In the genomic region with DNA sequence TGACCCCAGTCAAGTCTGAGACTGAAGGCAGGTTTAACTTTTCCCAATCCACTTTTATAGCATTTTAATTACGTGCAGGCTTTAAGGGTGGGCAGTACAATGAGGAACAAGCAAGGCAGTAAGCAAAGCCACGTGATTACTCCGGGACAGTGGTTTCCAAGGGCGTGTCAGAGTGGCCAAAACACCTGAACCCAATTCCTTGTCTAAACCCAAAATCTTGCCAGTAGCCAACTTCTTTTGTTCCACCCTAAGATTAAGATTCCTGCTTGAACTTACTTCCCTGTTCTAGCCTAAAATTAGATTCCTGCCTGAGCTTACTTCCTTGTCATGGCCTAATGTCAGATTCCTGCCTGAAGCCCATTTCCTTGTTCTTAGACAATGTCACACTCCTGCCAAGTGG, we compare ENCODE assay signal across 25 mouse cellular contexts. TPM values are rescaled to one million over a fixed set of nuclear protein-coding genes. Genes with fewer than 3 reads are reported as not detected.
A peak's percentile ranks its signal among the peaks of the same experiment; 100 is the strongest.
DNase-seq lines count a peak whose midpoint lies in the region; ATAC-seq and TF ChIP-seq lines count a peak whose summit lies in the region.
"Had no signal": no experiment of that assay in that cellular context is flagged by ENCODE, and none has a peak within 500 bp of the region (broad histone marks: within the 10 kb centered on the region; RNA-seq: fewer than 3 reads in every experiment).

No protein-coding gene starts in this region.

- ATAC-seq in stomach, embryonic 15.5 days (ENCODE audit: insufficient read depth, low FRiP score, low read depth), result no peak
- ATAC-seq: forebrain, embryonic 15.5 days; hindbrain, postnatal 0 days; liver, postnatal 0 days; Patski had no signal

- intact Hi-C loops in heart, adult 2 months (cut with DNase I), result no loop called here
- intact Hi-C loops in heart, postnatal 36 days (cut with DNase I), result loop anchor here (2.0 kb wide), 1 partner anchor 27 kb away; a partner anchor contains a TSS

- H3K9me3 ChIP-seq in stomach, embryonic 15.5 days, result no peaks in the 10 kb centered on the region
- H3K9me3 ChIP-seq: embryonic facial prominence, embryonic 15.5 days; forebrain, embryonic 15.5 days; limb, embryonic 12.5 days; megakaryocyte, embryonic 14.5 days had no signal

- TF ChIP-seq POLR2A in heart, adult 2 months (IDR thresholded peaks at IDR 0.05; ENCODE audit: insufficient read depth, low read depth, low read length), result no peak

- TF ChIP-seq EP300 in heart, adult 2 months (IDR thresholded peaks at IDR 0.05; ENCODE audit: insufficient read depth, low read depth, low read length), result peak; percentile 43; the same call in 1 of the 2 replicates

- H3K4me3 ChIP-seq in heart, adult 2 months, result no peak overlapping the region
- H3K4me3 ChIP-seq in brown adipose tissue, adult 24 weeks (ENCODE audit: insufficient read depth, low read depth, low read length), result no peak overlapping the region
- no peak overlapping the region for H3K4me3 ChIP-seq in stomach, embryonic 15.5 days (replicated peaks)
- H3K4me3 ChIP-seq: embryonic facial prominence, embryonic 15.5 days; forebrain, embryonic 15.5 days; limb, embryonic 12.5 days; megakaryocyte, embryonic 14.5 days had no signal

- WGBS in heart, adult 2 months, result 47% methylated on average over 4 of the region's 4 CpGs
- WGBS in stomach, embryonic 15.5 days, result 61% methylated on average over 4 of the region's 4 CpGs

- H3K9ac ChIP-seq in heart, adult 2 months (ENCODE audit: low read depth, low read length), result no peak overlapping the region
- H3K9ac ChIP-seq in stomach, embryonic 15.5 days, result no peak overlapping the region
- H3K9ac ChIP-seq: embryonic facial prominence, embryonic 15.5 days; forebrain, embryonic 15.5 days; limb, embryonic 12.5 days; liver, postnatal 0 days had no signal

- peaks cover 3% of the 10 kb centered on the region; the same call in 1 of the 2 replicates for H3K36me3 ChIP-seq in heart, adult 2 months (ENCODE audit: control insufficient read depth, insufficient read depth, low read length)
- H3K36me3 ChIP-seq in stomach, embryonic 15.5 days, result no peaks in the 10 kb centered on the region
- H3K36me3 ChIP-seq: embryonic facial prominence, embryonic 15.5 days; forebrain, embryonic 15.5 days; limb, embryonic 12.5 days had no signal

- no peak for DNase-seq in heart, adult 2 months
- no peak for DNase-seq in heart, postnatal 36 days
- DNase-seq in lung, adult 18-20 months, result peak; percentile 51 to 74
- no peak for DNase-seq in lung, postnatal 14 days
- DNase-seq in adrenal gland, postnatal 4 days (ENCODE audit: low spot score in 2 of 2), result no peak
- no peak for DNase-seq in urinary bladder, adult 2 months (ENCODE audit: low spot score)
- DNase-seq: cerebellum, adult 8-10 months; cerebellum, postnatal 36 days; embryo, embryonic 11 days; gastrocnemius, postnatal 14 days; kidney, adult 18-20 months; liver, postnatal 0 days; midbrain, embryonic 14.5 days; thymus, adult 18-20 months; thymus, postnatal 36 days had no signal

- no peaks in the 10 kb centered on the region for H3K79me2 ChIP-seq in heart, adult 2 months (replicated peaks; ENCODE audit: control insufficient read depth, insufficient read depth, low read length)

- no peaks in the 10 kb centered on the region for H3K27me3 ChIP-seq in heart, adult 2 months (ENCODE audit: control insufficient read depth, insufficient read depth, low read length)
- no peaks in the 10 kb centered on the region for H3K27me3 ChIP-seq in stomach, embryonic 15.5 days (replicated peaks)
- H3K27me3 ChIP-seq: embryonic facial prominence, embryonic 15.5 days; forebrain, embryonic 15.5 days; limb, embryonic 12.5 days; Patski had no signal

- no peak overlapping the region for H3K4me2 ChIP-seq in stomach, embryonic 15.5 days
- H3K4me2 ChIP-seq: embryonic facial prominence, embryonic 15.5 days; forebrain, embryonic 15.5 days; limb, embryonic 12.5 days; liver, embryonic 11.5 days had no signal

- H3K27ac ChIP-seq in heart, adult 2 months, result peak overlapping the region; percentile 49
- H3K27ac ChIP-seq in brown adipose tissue, adult 24 weeks (replicated peaks; ENCODE audit: low read depth, low read length), result peak overlapping the region; percentile 82
- H3K27ac ChIP-seq in stomach, embryonic 15.5 days, result 0 out of 2 replicates have a peak overlapping the region, but pooled peaks have one; percentile 16
- H3K27ac ChIP-seq: forebrain, embryonic 15.5 days; hindbrain, postnatal 0 days; limb, embryonic 12.5 days had no signal

- H3K4me1 ChIP-seq in heart, adult 2 months (ENCODE audit: control insufficient read depth, insufficient read depth, low read length), result peaks cover 7% of the 10 kb centered on the region
- peaks cover 5% of the 10 kb centered on the region; the same call in 1 of the 2 replicates for H3K4me1 ChIP-seq in brown adipose tissue, adult 24 weeks (ENCODE audit: control insufficient read depth, insufficient read depth, insufficient read length, low read length)
- no peaks in the 10 kb centered on the region for H3K4me1 ChIP-seq in stomach, embryonic 15.5 days
- H3K4me1 ChIP-seq: embryonic facial prominence, embryonic 15.5 days; forebrain, embryonic 15.5 days; limb, embryonic 12.5 days; megakaryocyte, embryonic 14.5 days had no signal

- TF ChIP-seq CTCF in heart, adult 2 months (IDR thresholded peaks at IDR 0.05), result no peak

RNA-seq across cellular contexts. Expression of a gene that starts 14.6 kb away (rescaled TPM):
- total RNA-seq in heart, adult 2 months (2021), result 10 to 100 TPM; 24.5 to 31.4 TPM
- 0.57 and 1.4 TPM in 2 replicates for polyA plus RNA-seq in heart, adult 2 months (2012; rRNA removed)
- total RNA-seq in heart, postnatal 36 days (2021), result 10 to 100 TPM; 22.1 to 34.1 TPM
- polyA plus RNA-seq in brown adipose tissue, adult 24 weeks (2012; ENCODE audit: insufficient read depth, insufficient read length, missing spikeins), result 14.9 and 15.4 TPM in 2 replicates
- polyA plus RNA-seq in stomach, embryonic 15.5 days (2015; fragmentation: Nextera tagmentation; extraction: Ambion mirVana), result 4.3 and 9.3 TPM in 2 replicates
- total RNA-seq in adrenal gland, postnatal 4 days (2021), result 10 to 100 TPM; 20.2 to 49.6 TPM
- 1.7 and 2.1 TPM in 2 replicates for polyA plus RNA-seq in urinary bladder, adult 2 months (2012; rRNA removed)

RNA-seq across cellular contexts. Expression of a gene that starts 16.1 kb away (rescaled TPM):
- total RNA-seq in heart, adult 2 months (2021), result 10 to 100 TPM; 17.7 to 19.4 TPM
- 42.3 and 379 TPM in 2 replicates for polyA plus RNA-seq in heart, adult 2 months (2012; rRNA removed)
- total RNA-seq in heart, postnatal 36 days (2021), result 10 to 100 TPM; 14.4 to 19.7 TPM
- polyA plus RNA-seq in brown adipose tissue, adult 24 weeks (2012; ENCODE audit: insufficient read depth, insufficient read length, missing spikeins), result 20.9 and 26.0 TPM in 2 replicates
- polyA plus RNA-seq in stomach, embryonic 15.5 days (2015; fragmentation: Nextera tagmentation; extraction: Ambion mirVana), result 54.5 and 82.4 TPM in 2 replicates
- total RNA-seq in adrenal gland, postnatal 4 days (2021), result 1 to 10 TPM; 7.4 to 7.8 TPM
- 349 and 361 TPM in 2 replicates for polyA plus RNA-seq in urinary bladder, adult 2 months (2012; rRNA removed)
- total RNA-seq: ES-E14 had no signal

RNA-seq across cellular contexts. Expression of a gene that starts 20.9 kb away (rescaled TPM):
- total RNA-seq in heart, adult 2 months (2021), result 10 to 100 TPM; 12.1 to 12.9 TPM
- 32.0 and 35.5 TPM in 2 replicates for polyA plus RNA-seq in heart, adult 2 months (2012; rRNA removed)
- total RNA-seq in heart, postnatal 36 days (2021), result 10 to 100 TPM in 1 of 2 experiments, 1 to 10 TPM in 1; 9.2 to 12.0 TPM
- polyA plus RNA-seq in brown adipose tissue, adult 24 weeks (2012; ENCODE audit: insufficient read depth, insufficient read length, missing spikeins), result 9.4 and 15.5 TPM in 2 replicates
- 31.6 and 33.5 TPM in 2 replicates for polyA plus RNA-seq in stomach, embryonic 15.5 days (2015; fragmentation: Nextera tagmentation; extraction: Ambion mirVana)
- total RNA-seq in adrenal gland, postnatal 4 days (2021), result 10 to 100 TPM; 40.9 to 43.3 TPM
- 58.1 and 60.6 TPM in 2 replicates for polyA plus RNA-seq in urinary bladder, adult 2 months (2012; rRNA removed)

RNA-seq across cellular contexts. Expression of a gene that starts 26.7 kb away (rescaled TPM):
- total RNA-seq in heart, adult 2 months (2021), result under 1 TPM; 0.70 to 0.99 TPM
- polyA plus RNA-seq in heart, adult 2 months (2012; rRNA removed), result 3.3 and 4.6 TPM in 2 replicates
- total RNA-seq in heart, postnatal 36 days (2021), result 1 to 10 TPM in 1 of 2 experiments, under 1 TPM in 1; 0.36 to 1.6 TPM
- 1.9 and 2.5 TPM in 2 replicates for polyA plus RNA-seq in brown adipose tissue, adult 24 weeks (2012; ENCODE audit: insufficient read depth, insufficient read length, missing spikeins)
- polyA plus RNA-seq in stomach, embryonic 15.5 days (2015; fragmentation: Nextera tagmentation; extraction: Ambion mirVana), result 36.4 and 39.4 TPM in 2 replicates
- total RNA-seq in adrenal gland, postnatal 4 days (2021), result 10 to 100 TPM; 12.7 to 17.4 TPM
- 14.6 and 17.4 TPM in 2 replicates for polyA plus RNA-seq in urinary bladder, adult 2 months (2012; rRNA removed)

RNA-seq across cellular contexts. Expression of a gene that starts 34.2 kb away (rescaled TPM):
- 1 to 10 TPM; 4.2 to 4.5 TPM for total RNA-seq in heart, adult 2 months (2021)
- polyA plus RNA-seq in heart, adult 2 months (2012; rRNA removed), result 12.5 and 12.7 TPM in 2 replicates
- 1 to 10 TPM; 5.3 to 7.0 TPM for total RNA-seq in heart, postnatal 36 days (2021)
- polyA plus RNA-seq in brown adipose tissue, adult 24 weeks (2012; ENCODE audit: insufficient read depth, insufficient read length, missing spikeins), result 3.0 and 6.2 TPM in 2 replicates
- 55.7 and 57.3 TPM in 2 replicates for polyA plus RNA-seq in stomach, embryonic 15.5 days (2015; fragmentation: Nextera tagmentation; extraction: Ambion mirVana)
- 10 to 100 TPM; 44.2 to 44.8 TPM for total RNA-seq in adrenal gland, postnatal 4 days (2021)
- 54.6 and 66.6 TPM in 2 replicates for polyA plus RNA-seq in urinary bladder, adult 2 months (2012; rRNA removed)

Comparison
In these comparisons a context has a peak if more than half of its experiments do, and no peak if none do; other contexts are left out.
1. DNase-seq: peak in lung, adult 18-20 months (2 of 2); none in heart, adult 2 months (0 of 2), heart, postnatal 36 days (0 of 2), lung, postnatal 14 days (single experiment), adrenal gland, postnatal 4 days (0 of 2) and urinary bladder, adult 2 months (single experiment).
2. H3K27ac ChIP-seq: peak in every context shown above with its lines; median percentile 82 in brown adipose tissue, adult 24 weeks; 49 in heart, adult 2 months; 16 in stomach, embryonic 15.5 days.